Mouse (Mus musculus) testis, adult 2 months (tissue): ENCODE data around the gene Fli1.

Source experiments
- CTCF ChIP-seq: fragments of 200-500 bp; IDR thresholded peaks from 2 replicates; pipeline ENCODE4 v1.5.1; 2012; ENCODE audit warnings: low read depth, mild to moderate bottlenecking, inconsistent platforms, low read length, moderate library complexity; ENCODE audit not compliant: control insufficient read depth, insufficient read depth, insufficient replicate concordance
- POLR2A ChIP-seq: fragments of 200-500 bp; IDR thresholded peaks from 2 replicates; pipeline ENCODE4 v1.6.1; 2012; ENCODE audit warnings: low read depth, mild to moderate bottlenecking, inconsistent platforms, low read length, moderate library complexity; ENCODE audit not compliant: control insufficient read depth

- TF ChIP-seq CTCF (no peak), POLR2A (no peak)
Measured at GRCm38 (mm10) chr9:32491484-32491883, 51.2 kb downstream of the Fli1 start.
